Mouse (Mus musculus) midbrain, embryonic 11.5 days (tissue): Measurements from ENCODE around the gene Prkab1. TPM values are rescaled to one million over a fixed set of nuclear protein-coding genes. Genes with fewer than 3 reads are reported as not detected.
A peak's percentile ranks its signal among the peaks of the same experiment; 100 is the strongest.

Experiments used
- ATAC-seq: fragments of 200-750 bp; cut with Nextera tagmentation; 2 replicates; pipeline ENCODE4 v1.8.0; 2017; ENCODE audit warnings: moderate TSS enrichment, moderate library complexity; ENCODE audit not compliant: low FRiP score
- DNase-seq: peaks from one replicate; pipeline ENCODE4 v3.0.0; 2015; ENCODE audit warnings: low spot score; ENCODE audit errors: missing footprints
- H3K27ac ChIP-seq: fragments of 300-500 bp; sonication (generic); 2 replicates; pipeline ENCODE4 v1.5.1; 2014; ENCODE audit warnings: low read depth, low read length
- H3K27me3 ChIP-seq: fragments of 300-500 bp; sonication (generic); 2 replicates; pipeline ENCODE4 v1.6.1; 2014; ENCODE audit warnings: mild to moderate bottlenecking, low read length, moderate library complexity, mixed read lengths; ENCODE audit not compliant: control insufficient read depth, insufficient read depth
- H3K36me3 ChIP-seq: fragments of 300-500 bp; sonication (generic); 2 replicates; pipeline ENCODE4 v1.6.1; 2014; ENCODE audit warnings: mild to moderate bottlenecking, low read length, moderate library complexity, mixed read lengths; ENCODE audit not compliant: control insufficient read depth, insufficient read depth
- H3K4me1 ChIP-seq: fragments of 300-500 bp; sonication (generic); 2 replicates; pipeline ENCODE4 v1.6.1; 2014; ENCODE audit warnings: low read length; ENCODE audit not compliant: control insufficient read depth, insufficient read depth
- H3K4me2 ChIP-seq: fragments of 300-500 bp; sonication (generic); 2 replicates; pipeline ENCODE4 v1.6.1; 2014; ENCODE audit warnings: mild to moderate bottlenecking, moderate library complexity
- H3K4me3 ChIP-seq: fragments of 300-500 bp; sonication (generic); 2 replicates; pipeline ENCODE4 v1.5.1; 2014; ENCODE audit warnings: low read depth, low read length
- H3K9ac ChIP-seq: fragments of 300-500 bp; sonication (generic); 2 replicates; pipeline ENCODE4 v1.6.1; 2014; ENCODE audit warnings: low read length
- H3K9me3 ChIP-seq: fragments of 300-500 bp; sonication (generic); 2 replicates; pipeline ENCODE4 v1.6.1; 2016; ENCODE audit warnings: low read length; ENCODE audit not compliant: control insufficient read depth
- WGBS: fragments of 180-500 bp; shearing (Covaris S2); extraction: QIAGEN DNeasy Blood & Tissue Kit; methylation state at CpG from one replicate; pipeline ENCODE4 v1.1.7; 2014; 5-methylcytosine and 5-hydroxymethylcytosine counted together
- polyA plus RNA-seq: library from polyadenylated mRNA; unstranded; fragments of >200 nt; fragmentation: Nextera tagmentation; extraction: Ambion mirVana; gene quantifications from 2 replicates; pipeline ENCODE4 v1.2.1, GENCODE M21; 2014

Gene Prkab1
- polyA plus RNA-seq, 1 experiment from 2014 or later, result 55.4 TPM

DNA sequence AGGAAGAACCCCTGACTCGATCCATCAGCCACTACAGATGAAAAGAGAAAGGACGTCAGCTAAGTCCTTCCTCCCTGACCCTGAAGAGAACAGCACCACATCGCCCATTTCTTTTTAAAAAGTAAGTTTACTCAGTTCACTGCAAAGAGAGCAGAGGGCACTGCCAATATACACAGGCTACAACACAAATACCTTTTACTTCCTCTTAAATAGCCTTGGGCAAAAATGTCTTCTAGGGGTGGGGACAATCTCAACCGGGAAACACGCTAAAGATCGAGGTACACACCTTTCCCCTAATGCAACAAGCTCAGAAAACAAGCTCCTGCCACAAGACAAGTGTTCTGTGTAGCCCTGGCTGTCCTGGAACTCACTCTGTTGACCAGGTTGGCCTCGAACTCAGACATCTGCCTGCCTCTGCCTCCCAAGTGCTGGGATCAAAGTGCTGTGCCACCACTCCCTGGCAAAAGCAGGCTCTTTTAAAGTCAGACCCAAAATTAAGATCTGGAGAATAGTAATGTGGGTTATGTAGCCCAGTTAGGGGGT, 1.6 kb downstream of the Prkab1 start:
- Histone ChIP-seq H3K36me3 (peaks cover 19% of the 10 kb centered on the region), H3K4me3 (peak overlapping the region; percentile 86), H3K27me3 (no peaks in the 10 kb centered on the region), H3K9me3 (no peaks in the 10 kb centered on the region), H3K4me2 (peak overlapping the region; percentile 91), H3K27ac (no peak overlapping the region), H3K4me1 (peaks cover 7% of the 10 kb centered on the region), H3K9ac (peak overlapping the region; percentile 87; the same call in 1 of the 2 replicates)
- no peak for DNase-seq
- no peak for ATAC-seq
- 86% methylated on average over 7 of the region's 7 CpGs for WGBS

GRCm38 (mm10) chr5:116022131-116022530, 2.2 kb downstream of the Prkab1 start:
- WGBS, result 95% methylated on average over 12 of the region's 12 CpGs

DNA sequence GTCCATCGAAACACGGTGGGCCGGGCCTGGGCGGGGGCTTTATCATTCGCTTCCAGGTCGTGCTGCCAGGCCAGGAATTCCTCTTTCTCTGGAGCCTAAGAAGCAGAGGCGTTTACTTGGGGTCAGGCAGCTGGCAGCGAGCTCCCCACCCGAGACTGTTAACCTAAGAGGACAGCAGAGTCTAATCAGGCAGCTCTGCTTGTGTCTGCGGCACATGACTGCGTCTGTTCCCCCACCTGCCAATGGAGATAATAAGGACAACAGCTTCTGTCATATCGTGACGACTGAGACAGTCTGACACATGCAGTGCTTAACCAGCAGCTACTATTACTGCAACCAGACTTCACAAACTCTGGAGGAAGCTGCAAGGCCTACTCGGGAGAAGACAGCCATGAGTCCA, 2.8 kb downstream of the Prkab1 start:
- Histone ChIP-seq H3K4me3 (no peak overlapping the region), H3K4me1 (peaks cover 7% of the 10 kb centered on the region), H3K27ac (no peak overlapping the region), H3K36me3 (peaks cover 26% of the 10 kb centered on the region), H3K27me3 (no peaks in the 10 kb centered on the region), H3K9me3 (no peaks in the 10 kb centered on the region), H3K4me2 (no peak overlapping the region), H3K9ac (no peak overlapping the region)
- DNase-seq (no peak), ATAC-seq (no peak)
- 90% methylated on average over 14 of the region's 14 CpGs for WGBS

More at GRCm38 (mm10) chr5:116022131-116022530, 2.2 kb downstream of the Prkab1 start:
- Histone ChIP-seq H3K4me1 (peaks cover 7% of the 10 kb centered on the region), H3K4me3 (no peak overlapping the region), H3K27ac (no peak overlapping the region), H3K27me3 (no peaks in the 10 kb centered on the region), H3K4me2 (no peak overlapping the region), H3K36me3 (peaks cover 21% of the 10 kb centered on the region), H3K9ac (no peak overlapping the region), H3K9me3 (no peaks in the 10 kb centered on the region)
- no peak for DNase-seq
- ATAC-seq, result no peak

DNA sequence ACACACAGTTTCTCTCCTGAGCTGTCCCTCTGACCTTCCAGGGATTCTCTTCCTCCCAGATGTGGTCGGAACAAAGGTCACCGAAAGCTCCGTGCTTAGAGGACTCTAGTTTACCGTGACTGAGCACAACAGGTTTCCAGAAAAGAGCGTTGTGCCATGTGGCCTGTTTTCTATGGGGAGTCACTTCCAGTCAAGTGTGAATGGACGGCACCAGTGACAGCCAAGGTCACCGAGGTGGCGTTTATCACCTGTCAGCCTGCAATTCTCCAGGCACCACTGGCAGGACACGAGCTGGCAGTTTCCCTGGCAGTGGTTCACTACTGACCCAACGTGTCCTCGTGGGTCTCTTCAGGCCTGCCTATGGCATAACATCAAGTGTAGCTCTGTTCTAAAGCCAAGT, 4.9 kb downstream of the Prkab1 start:
- H3K36me3 ChIP-seq, result peaks cover 41% of the 10 kb centered on the region

GRCm38 (mm10) chr5:116018784-116019183, 5.5 kb downstream of the Prkab1 start:
- Histone ChIP-seq H3K27ac (no peak overlapping the region), H3K27me3 (no peaks in the 10 kb centered on the region), H3K9me3 (no peaks in the 10 kb centered on the region), H3K9ac (no peak overlapping the region), H3K4me2 (no peak overlapping the region), H3K4me1 (peaks cover 7% of the 10 kb centered on the region), H3K4me3 (no peak overlapping the region), H3K36me3 (peaks cover 46% of the 10 kb centered on the region)
- ATAC-seq (no peak), DNase-seq (peak; percentile 57)
- WGBS, result 85% methylated on average over 6 of the region's 6 CpGs

More for the DNA sequence above, 4.9 kb downstream of the Prkab1 start:
- Histone ChIP-seq H3K4me2 (no peak overlapping the region), H3K4me1 (peaks cover 7% of the 10 kb centered on the region), H3K4me3 (no peak overlapping the region), H3K27ac (no peak overlapping the region), H3K27me3 (no peaks in the 10 kb centered on the region), H3K9me3 (no peaks in the 10 kb centered on the region), H3K9ac (no peak overlapping the region)
- DNase-seq (no peak), ATAC-seq (no peak)
- WGBS, result 84% methylated on average over 11 of the region's 11 CpGs

GRCm38 (mm10) chr5:116018196-116018595, 6.1 kb downstream of the Prkab1 start:
- 95% methylated on average over 9 of the region's 9 CpGs for WGBS

DNA sequence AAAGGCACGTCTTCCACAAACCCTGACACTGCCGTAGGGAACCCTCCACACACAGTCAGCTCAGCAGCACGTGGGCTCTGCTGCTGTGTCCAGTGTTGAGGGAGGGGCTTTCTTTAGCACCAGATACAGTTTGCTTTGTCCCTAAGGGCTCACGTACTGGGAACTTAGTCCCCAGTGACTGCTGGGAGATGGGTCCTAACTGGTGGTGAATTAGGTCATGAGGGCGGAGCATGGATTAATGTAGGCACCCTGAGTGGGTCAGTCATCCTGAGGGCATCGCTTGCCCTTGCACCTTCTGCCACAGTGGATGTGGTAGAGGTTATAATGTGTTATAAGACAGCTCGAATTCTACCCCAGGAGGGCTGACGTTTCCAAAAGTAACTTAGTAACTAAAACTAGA, 6.9 kb downstream of the Prkab1 start:
- no peaks in the 10 kb centered on the region for H3K9me3 ChIP-seq
- no peak overlapping the region for H3K9ac ChIP-seq
- 93% methylated on average over 8 of the region's 8 CpGs for WGBS
- ATAC-seq (no peak), DNase-seq (no peak)
- H3K4me1 ChIP-seq, result no peaks in the 10 kb centered on the region
- no peak overlapping the region for H3K27ac ChIP-seq
- no peak overlapping the region for H3K4me3 ChIP-seq
- H3K27me3 ChIP-seq, result no peaks in the 10 kb centered on the region
- no peak overlapping the region for H3K4me2 ChIP-seq
- H3K36me3 ChIP-seq, result peaks cover 52% of the 10 kb centered on the region

More at GRCm38 (mm10) chr5:116018196-116018595, 6.1 kb downstream of the Prkab1 start:
- Histone ChIP-seq H3K4me1 (peaks cover 3% of the 10 kb centered on the region), H3K27ac (no peak overlapping the region), H3K4me2 (no peak overlapping the region), H3K36me3 (peaks cover 52% of the 10 kb centered on the region), H3K4me3 (no peak overlapping the region), H3K9me3 (no peaks in the 10 kb centered on the region), H3K9ac (no peak overlapping the region), H3K27me3 (no peaks in the 10 kb centered on the region)
- ATAC-seq, result no peak
- DNase-seq, result peak; percentile 51

- no peak for ATAC-seq
- Histone ChIP-seq H3K4me2 (no peak overlapping the region), H3K4me3 (no peak overlapping the region), H3K9me3 (no peaks in the 10 kb centered on the region), H3K4me1 (no peaks in the 10 kb centered on the region), H3K27ac (no peak overlapping the region), H3K27me3 (no peaks in the 10 kb centered on the region), H3K9ac (no peak overlapping the region), H3K36me3 (peaks cover 52% of the 10 kb centered on the region)
- WGBS, result 92% methylated on average over 5 of the region's 5 CpGs
- peak; percentile 73 for DNase-seq
Measured at GRCm38 (mm10) chr5:116016542-116016941, 7.8 kb downstream of the Prkab1 start.

DNA sequence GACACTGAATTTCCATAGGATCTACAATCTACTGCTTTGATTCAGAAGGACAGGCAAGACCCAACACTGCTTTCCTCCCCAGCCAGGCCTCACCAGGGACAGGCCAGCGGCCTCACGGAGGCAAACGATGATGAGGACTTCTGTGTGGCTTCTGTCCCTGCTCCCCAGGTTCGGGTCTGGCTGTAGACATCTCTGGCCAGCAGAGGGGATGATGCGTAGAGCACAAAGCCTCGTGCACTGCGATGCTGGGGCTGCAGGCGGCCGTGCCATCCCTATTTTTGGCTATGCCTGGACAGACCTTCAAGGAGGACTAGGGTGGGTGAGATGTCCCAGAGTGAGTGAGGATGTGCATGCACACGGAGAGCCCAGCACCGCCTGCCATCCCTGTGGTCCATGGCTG, 10.1 kb downstream of the Prkab1 start:
- ATAC-seq, result no peak
- 94% methylated on average over 11 of the region's 11 CpGs for WGBS
- Histone ChIP-seq H3K4me3 (no peak overlapping the region), H3K4me1 (no peaks in the 10 kb centered on the region), H3K9ac (no peak overlapping the region), H3K9me3 (no peaks in the 10 kb centered on the region), H3K36me3 (peaks cover 43% of the 10 kb centered on the region), H3K27me3 (no peaks in the 10 kb centered on the region), H3K4me2 (no peak overlapping the region), H3K27ac (no peak overlapping the region)
- DNase-seq, result peak; percentile 78
